Mouse (Mus musculus): ENCODE results near the gene Rxra. TPM values are rescaled to one million over a fixed set of nuclear protein-coding genes. Genes with fewer than 3 reads are reported as not detected.

Gene Rxra
- total RNA-seq (2023): 10 to 100 TPM; 13.8 to 17.5 TPM

DNA sequence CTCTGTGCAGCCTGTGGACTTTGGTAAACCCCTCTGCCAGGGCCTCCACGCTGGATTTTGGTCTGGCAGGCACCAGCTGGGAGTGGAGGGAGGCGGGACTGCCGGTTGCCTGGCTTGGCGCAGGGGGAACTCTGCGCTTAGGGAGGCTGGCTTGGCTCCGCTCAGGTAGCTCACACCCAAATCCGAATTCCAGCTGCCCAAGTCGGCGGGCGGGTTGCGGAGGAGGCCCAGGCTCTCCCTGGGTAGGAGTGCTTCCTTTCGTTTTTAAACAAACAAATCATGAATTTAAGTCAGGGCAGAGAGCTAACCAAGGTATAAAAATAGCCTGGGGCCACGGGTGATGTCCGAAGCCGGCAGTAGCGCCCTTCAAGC lies at the start of gene Rxra:
Rxra (plus strand) TSS at position 335 of the 372 bp plus-strand sequence.

Other genes starting within 250 kb of the Rxra start
- 10 to 100 TPM; 10.1 to 12.1 TPM for gene Vav2, start 249.4 kb upstream of the Rxra start, total RNA-seq (2023)
- under 1 TPM in 1 of 2 experiments, not detected in 1; 0.76 TPM for gene Brd3os, start 234.1 kb upstream of the Rxra start, total RNA-seq (2023)
- gene Brd3, start 168.8 kb upstream of the Rxra start, total RNA-seq (2023): 10 to 100 TPM; 32.4 to 34.8 TPM
- gene Wdr5, start 161.3 kb upstream of the Rxra start, total RNA-seq (2023): 10 to 100 TPM; 47.3 to 48.6 TPM
- gene Col5a1, start 210.0 kb downstream of the Rxra start, total RNA-seq (2023): under 1 TPM in 1 of 2 experiments, not detected in 1; 0.09 TPM